Mouse (Mus musculus) frontal cortex, postnatal 25 days (tissue): ENCODE results near the gene Stim1.

Source experiments
- DNase-seq, 2 experiments: peaks; one replicate each; pipeline ENCODE4 v3.0.0; 2022; ENCODE audit warnings: low spot score in 2 of 2

Stim1 gene

GRCm38 (mm10) chr7:102302471-102302870 lies 34.9 kb downstream of the Stim1 start:
- DNase-seq: no peak

GRCm38 (mm10) chr7:102305596-102305995 lies 38.0 kb downstream of the Stim1 start:
- no peak for DNase-seq

DNA sequence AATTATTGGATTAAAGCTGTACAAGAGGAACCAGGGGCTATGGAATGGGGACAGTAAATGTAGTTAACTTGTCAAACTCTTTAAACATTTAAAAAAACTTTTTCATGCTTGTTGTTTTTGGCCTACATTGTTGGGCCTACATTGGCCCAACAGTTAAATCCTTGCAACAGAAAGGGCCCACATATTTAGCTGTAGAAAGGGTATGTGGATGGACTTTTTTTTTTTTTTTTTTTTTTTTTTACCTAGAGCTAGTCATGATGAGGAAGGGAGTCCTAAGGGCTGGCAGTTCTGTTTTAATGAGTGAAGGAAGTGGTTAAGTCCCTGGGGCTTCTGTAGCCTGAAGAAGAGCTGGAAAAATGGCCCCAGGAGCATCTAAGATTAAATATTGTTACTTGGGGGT lies 42.7 kb downstream of the Stim1 start:
- DNase-seq: no peak

DNA sequence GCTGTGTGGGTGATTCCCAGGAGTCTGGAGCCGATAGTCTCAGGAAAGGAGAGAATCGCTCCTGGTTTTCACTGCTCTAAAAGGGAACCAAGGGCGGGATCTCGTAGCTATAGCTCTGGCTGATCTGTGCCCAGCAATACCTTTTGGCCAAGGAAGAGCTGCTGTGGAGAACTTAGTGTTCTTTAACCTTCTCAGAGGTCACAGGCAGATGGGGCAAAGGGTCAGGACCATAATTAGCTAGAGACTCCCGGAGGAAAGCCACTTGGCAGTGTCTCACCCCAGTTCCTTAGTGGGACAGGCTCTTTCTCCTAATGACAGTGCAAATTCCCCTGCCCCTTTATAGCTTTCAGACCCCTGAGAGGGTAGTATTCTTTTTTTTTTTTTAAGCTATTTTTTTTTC lies 43.2 kb downstream of the Stim1 start:
- DNase-seq: no peak

DNA sequence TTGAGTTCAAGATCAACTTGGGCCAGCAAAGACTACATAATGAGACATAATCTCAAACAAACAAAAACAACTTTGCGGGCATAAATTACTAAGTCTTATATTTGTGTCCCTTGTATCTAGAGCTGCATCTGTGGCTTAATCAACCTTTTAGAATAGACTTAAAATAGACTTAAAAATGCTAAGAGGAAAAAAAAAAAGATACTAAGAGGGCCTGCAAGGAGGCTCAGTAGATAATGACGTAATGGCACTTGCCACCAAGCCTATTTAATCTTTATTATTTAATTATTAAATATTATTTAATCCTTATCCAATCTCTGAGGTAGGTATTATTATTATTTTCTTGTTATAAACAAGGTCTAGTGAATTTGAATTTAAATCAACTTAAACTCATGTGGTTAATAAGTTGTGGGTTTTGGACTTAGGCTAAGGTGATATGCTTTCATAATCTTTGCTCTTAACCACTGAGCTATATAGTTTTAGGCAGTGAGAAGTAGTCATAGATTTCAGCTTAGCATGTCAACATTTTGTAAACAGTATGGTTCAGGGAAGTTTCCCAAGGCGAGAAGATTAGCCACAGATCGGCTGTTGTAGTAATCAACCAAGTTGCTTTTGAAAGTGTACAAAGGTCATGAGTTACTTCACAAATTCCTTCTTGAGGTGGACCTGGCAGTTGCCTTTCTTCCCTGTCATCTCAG lies 45.4 kb downstream of the Stim1 start:
- DNase-seq: no peak

DNA sequence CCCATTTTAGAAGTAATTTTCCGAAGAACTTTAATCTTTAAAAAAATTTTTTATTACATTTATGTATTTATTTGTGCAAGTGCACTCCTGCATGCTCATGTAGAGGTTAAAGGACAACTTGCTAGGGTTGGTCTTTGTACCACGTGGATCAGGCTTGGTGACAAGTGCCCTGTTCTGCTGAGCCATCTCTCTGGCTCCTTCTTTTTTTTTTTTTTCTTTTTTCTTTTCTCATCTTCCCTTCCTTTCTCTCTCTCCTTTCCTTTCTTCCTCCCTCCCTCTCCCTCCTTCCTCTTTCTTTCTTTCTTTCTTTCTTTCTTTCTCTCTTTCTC lies 45.9 kb downstream of the Stim1 start:
- DNase-seq: no peak

DNA sequence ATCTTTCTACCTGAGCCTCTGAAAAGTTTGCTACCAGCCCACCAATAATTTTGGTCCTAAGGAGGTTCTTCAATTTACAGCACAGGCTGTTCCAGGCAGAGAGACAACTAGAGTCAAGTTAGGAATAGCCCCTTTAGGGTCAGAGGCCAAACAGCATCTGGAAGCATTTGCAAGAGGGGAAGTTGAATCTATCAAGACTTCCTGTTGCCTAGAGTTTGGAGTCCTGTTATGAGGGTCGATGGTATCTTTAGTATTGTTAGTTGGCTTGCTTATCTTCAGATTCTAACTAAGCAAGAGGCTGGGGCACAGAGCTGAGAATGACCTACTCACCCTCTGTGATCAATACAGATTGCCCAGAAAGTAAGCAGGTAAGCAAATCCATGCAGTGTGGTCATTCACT lies 46.5 kb downstream of the Stim1 start:
- DNase-seq: no peak

- DNase-seq: no peak
Measured at GRCm38 (mm10) chr7:102314908-102315307, 47.3 kb downstream of the Stim1 start.

DNA sequence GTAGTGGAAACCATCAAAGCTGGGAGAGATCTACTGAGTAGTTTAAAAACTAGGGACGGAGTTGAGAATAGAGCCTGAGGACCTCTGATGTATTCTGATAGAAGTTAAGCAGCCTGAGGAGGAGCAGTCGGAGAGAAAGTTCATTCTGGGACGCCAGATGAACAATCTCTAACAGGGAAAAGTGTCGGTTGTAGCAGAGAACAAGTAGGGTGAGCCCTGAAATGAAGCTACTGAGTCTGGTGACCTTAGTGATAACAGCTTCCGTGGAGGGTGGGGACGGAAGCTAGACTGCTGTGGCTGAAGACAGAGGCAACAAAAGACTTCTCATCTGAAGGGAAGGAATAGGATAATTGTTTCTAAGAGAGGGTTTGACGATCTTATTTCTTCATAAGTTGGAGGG lies 47.8 kb downstream of the Stim1 start:
- no peak for DNase-seq

DNA sequence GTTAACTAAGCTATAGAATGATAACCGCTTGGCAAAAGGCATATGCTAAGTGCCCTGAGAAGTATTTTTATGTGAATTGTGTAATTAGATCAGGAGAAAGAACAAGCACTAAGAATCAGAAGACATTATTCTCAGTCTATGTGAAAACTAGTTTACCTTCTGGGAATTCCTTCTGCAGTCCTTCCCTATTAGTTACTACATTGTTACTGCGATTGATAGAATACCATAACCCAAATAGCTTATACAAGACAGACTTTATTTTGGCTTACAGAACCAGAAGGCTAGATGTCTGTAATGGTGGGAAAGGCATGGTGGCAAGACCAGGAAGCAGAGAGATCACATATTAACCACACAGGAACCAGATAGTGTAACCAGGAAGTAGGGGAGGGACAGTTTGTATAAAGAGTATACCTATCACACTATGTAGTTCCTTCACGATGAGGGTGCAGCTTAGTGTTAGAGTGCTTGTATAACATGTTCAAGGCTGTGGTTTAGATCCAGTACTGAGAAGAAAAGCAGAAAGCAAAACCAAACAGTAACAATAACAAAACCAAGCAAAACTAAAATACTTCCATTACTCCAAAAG lies 50.1 kb downstream of the Stim1 start:
- DNase-seq: no peak

- no peak for DNase-seq
Measured at GRCm38 (mm10) chr7:102322137-102322536, 54.5 kb downstream of the Stim1 start.

DNA sequence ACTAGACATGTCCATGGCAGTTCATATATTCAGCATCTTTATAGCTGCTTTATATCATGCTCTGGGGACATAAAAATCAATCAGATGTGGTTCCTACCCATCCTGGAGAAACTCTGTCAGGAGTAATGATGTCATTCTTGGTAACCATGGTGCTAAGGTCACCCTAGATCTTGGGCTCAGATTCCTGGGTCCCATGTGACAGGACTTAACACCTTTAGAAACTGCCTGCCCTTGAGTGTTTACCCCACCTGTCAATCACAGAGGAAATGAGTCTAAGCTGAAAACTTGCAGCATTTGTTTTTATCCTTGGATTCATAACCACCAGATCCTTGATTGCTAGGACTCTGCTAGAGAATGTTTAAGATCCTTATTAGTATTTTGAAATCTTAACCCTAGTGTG lies 58.7 kb downstream of the Stim1 start:
- DNase-seq: no peak

DNA sequence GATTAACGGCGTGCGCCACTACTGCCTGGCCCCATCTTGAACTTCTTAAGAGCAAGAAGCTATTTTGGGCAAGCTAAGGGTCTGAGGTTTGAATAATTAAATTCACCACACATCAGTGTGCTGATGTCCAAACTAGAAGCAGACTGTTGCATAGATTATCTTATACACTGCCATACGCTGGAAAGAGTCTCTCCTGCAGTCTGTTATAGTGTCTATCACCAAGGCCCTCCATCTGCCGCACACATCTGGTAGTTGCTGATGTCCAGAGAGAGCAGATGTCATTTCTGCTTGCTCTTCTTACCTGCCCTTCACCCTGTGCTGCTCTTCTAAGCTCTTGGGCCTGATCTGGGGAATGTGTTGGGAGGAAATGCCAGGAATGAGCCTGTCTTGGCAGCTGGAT lies 62.7 kb downstream of the Stim1 start:
- DNase-seq: no peak

DNA sequence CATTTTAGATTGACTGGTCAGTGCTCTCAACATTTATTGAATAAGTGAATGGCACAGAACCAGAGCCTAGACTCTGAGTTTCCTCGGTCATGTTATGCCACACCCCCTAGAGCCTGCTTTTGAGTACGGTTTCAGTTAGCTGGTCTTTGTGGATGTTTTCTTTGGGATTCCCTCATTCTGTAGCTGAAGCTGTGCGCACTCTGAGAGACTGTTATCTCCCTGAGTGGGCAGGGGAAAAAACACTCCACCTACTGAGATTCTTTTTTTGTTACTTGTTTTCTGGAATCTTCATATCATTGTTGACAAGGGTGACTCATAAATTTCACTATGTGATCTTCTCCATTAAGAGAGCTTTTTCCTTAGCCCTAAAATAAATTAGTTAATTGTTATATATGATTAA lies 63.9 kb downstream of the Stim1 start:
- no peak for DNase-seq

DNA sequence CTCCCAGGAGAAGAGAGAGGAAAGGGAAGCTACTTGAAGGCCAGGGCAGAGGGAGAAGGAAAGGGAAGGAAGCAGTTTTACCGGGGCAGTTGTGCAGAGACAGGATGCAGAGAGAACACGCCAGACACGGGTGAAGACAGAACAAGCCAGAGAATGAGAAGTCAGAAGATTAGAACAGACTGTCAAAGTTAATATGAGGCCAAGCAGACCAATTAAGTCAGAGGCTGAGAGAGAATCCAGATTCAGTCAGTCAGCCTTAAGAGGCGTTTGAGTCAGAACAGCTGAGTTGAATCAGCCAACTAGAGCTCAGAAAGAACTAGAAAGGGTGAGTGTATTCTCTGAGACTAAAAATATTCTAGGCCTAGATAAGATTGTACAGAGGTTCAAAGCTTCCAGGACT lies 66.1 kb downstream of the Stim1 start:
- no peak for DNase-seq

DNA sequence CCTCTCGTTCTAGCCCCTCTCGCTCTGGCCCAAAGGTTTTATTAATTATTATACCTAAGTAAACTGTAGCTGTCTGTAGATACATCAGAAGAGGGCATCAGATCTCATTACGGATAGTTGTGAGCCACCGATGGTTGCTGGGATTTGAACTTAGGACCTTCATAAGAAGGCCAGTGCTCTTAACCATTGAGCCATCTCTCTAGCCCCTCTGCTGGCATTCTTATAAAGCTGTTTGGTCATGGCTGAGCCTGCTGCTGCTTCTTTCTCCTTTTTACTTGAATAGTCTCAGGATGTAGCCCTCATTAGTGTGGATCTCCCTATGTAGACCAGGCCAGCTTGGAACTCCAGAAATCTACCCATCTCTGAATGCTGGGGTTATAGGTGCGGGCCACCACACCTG lies 69.7 kb downstream of the Stim1 start:
- DNase-seq: no peak

GRCm38 (mm10) chr7:102337898-102338297 lies 70.3 kb downstream of the Stim1 start:
- no peak for DNase-seq

DNA sequence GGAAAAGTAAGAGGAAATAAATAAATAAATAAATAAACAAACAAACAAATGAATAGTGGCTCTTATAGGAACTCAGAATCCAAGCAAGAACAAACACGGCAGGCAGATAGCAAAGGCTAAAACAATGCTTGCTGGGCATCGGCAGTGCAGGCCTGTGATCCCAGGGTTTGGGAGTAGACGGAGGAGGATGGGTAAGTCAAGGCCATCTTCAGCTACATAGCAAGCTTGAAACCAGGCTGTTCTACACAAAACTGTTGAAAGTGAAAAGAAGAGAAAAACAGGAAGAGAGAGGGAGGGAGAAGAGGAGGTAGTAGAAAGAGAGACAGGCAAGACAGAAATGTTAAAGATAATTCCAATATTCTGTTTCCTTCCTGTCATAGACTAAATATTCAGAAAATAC lies 71.3 kb downstream of the Stim1 start:
- DNase-seq: no peak

- DNase-seq: no peak
Measured at GRCm38 (mm10) chr7:102345893-102346292, 78.3 kb downstream of the Stim1 start.

DNA sequence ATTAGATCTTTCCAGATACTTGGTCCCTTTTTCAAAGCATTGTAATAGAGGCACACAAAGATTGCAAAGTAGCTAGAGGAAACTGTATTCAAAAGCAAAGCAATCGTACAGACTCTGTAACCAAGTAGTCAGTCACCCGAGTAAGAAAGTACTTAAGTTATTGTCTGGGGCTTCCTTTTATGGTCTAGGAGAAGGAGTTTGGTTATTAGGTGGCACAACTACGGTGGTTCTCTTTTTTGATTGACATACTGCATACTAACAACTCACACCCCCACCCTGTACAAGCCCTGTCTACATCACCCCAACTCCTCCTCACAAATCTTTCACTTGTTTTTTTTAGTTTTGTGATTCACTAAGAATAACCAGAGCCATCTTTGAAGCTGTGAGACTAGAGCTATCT lies 79.7 kb downstream of the Stim1 start:
- DNase-seq: no peak

DNA sequence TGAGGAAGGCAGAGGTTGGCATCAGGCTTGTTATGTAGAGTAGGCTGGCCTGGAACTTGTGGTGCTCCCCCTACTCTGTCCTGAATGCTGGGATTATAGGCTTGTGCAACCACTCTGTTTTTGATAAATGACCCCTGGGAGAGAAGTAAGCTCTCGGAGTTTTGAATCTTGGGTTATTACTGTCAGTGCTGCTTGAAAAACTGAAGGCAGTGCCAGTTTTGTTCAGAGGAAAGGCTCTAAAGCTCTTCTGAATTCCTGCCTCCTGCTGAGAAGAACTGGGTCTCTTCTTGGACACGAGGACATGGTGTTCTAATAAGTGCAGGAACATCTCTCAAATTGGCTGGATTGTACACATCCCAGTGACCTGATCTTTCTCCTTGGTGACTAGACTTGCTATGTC lies 81.1 kb downstream of the Stim1 start:
- no peak for DNase-seq

DNA sequence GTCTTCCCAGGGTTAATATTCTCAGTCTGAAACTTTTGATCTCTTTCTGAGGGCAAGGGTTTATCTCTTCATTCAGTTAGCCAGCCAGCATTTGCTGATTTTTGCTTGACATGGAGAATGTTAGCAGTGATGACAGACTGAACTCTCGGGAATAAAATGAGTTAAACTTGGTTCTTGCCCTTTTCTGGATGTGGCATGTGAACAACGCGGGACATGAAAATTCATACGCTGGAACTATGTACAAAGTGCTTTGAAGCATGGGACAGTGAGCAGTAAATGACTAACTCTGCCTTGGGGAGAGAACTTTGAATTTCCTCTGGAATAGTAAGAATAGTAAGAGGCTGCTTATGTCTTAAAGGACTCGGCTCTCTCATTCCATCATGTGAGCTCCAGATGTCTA lies 81.6 kb downstream of the Stim1 start:
- DNase-seq: no peak

- no peak for DNase-seq
Measured at GRCm38 (mm10) chr7:102353420-102353819, 85.8 kb downstream of the Stim1 start.

DNA sequence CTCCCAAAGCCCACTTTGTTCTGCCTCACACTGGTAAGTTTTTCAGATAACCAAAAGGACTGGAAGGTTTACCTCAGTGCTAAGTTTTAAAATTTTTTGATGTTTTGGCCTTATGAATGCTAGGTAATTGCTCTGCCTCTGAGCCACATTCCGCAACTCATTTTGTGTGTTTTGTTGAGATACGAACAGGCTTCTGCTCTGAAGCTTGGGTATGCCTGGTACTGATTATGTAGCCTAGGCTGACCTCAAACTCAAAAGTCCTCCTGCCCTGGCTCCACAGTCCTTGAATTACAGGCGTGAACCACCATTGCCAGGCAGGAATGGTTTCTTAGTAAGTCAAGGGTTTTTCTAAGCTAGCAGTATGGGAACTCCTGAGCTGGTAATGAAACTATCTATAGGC lies 90.5 kb downstream of the Stim1 start:
- DNase-seq: no peak
